Mouse (Mus musculus): ENCODE measurements around the gene Vwa7.

The Vwa7 gene

GRCm38 (mm10) chr17:35045807-35046680 is 29.7 kb downstream of the Vwa7 start:
- DNase-seq (ENCODE audit: low spot score) = no peak

- DNase-seq (ENCODE audit: low spot score) = peak; percentile 96
Observed at GRCm38 (mm10) chr17:35046681-35047455, 30.5 kb downstream of the Vwa7 start, which contains the start of gene Msh5. Gene Msh5, minus strand, starts transcription at chr17:35046745.

- DNase-seq (ENCODE audit: low spot score) = no peak
Observed at GRCm38 (mm10) chr17:35047688-35048087, 31.3 kb downstream of the Vwa7 start.

GRCm38 (mm10) chr17:35048149-35048931 is 32.0 kb downstream of the Vwa7 start:
- DNase-seq (ENCODE audit: low spot score) = no peak

GRCm38 (mm10) chr17:35048932-35049440 is 32.6 kb downstream of the Vwa7 start:
- no peak for DNase-seq (ENCODE audit: low spot score)

- peak; percentile 51 for DNase-seq (ENCODE audit: low spot score)
Observed at GRCm38 (mm10) chr17:35049561-35050016, 33.2 kb downstream of the Vwa7 start, which contains the start of gene Clic1. Gene Clic1, plus strand, starts transcription at chr17:35049966.

- peak; percentile 66 for DNase-seq (ENCODE audit: low spot score)
Observed at GRCm38 (mm10) chr17:35050126-35050750, 33.9 kb downstream of the Vwa7 start.

- DNase-seq (ENCODE audit: low spot score) = no peak
Observed at GRCm38 (mm10) chr17:35051156-35052086, 35.0 kb downstream of the Vwa7 start.

GRCm38 (mm10) chr17:35052271-35052798 is 36.0 kb downstream of the Vwa7 start:
- DNase-seq (ENCODE audit: low spot score) = no peak

GRCm38 (mm10) chr17:35055691-35056495 is 39.5 kb downstream of the Vwa7 start:
- no peak for DNase-seq (ENCODE audit: low spot score)

- DNase-seq (ENCODE audit: low spot score) = no peak
Observed at GRCm38 (mm10) chr17:35057090-35057489, 40.7 kb downstream of the Vwa7 start.

- no peak for DNase-seq (ENCODE audit: low spot score)
Observed at GRCm38 (mm10) chr17:35058316-35058715, 41.9 kb downstream of the Vwa7 start.

- peak; percentile 90 for DNase-seq (ENCODE audit: low spot score)
Observed at GRCm38 (mm10) chr17:35058911-35059892, 42.8 kb downstream of the Vwa7 start, which contains the start of gene Ddah2. Gene Ddah2, plus strand, starts transcription at chr17:35059035.

GRCm38 (mm10) chr17:35060071-35060470 is 43.7 kb downstream of the Vwa7 start:
- no peak for DNase-seq (ENCODE audit: low spot score)

GRCm38 (mm10) chr17:35060737-35061297 is 44.4 kb downstream of the Vwa7 start:
- DNase-seq (ENCODE audit: low spot score) = no peak

GRCm38 (mm10) chr17:35061299-35061698 is 44.9 kb downstream of the Vwa7 start:
- no peak for DNase-seq (ENCODE audit: low spot score)

- DNase-seq (ENCODE audit: low spot score) = no peak
Observed at GRCm38 (mm10) chr17:35063466-35063865, 47.1 kb downstream of the Vwa7 start.
